Mouse (Mus musculus) erythroblast, embryonic 14.5 days (primary cell): ENCODE results near the gene Zc3hav1.

Experiments used
- GATA1 ChIP-seq: IDR thresholded peaks from 2 replicates; pipeline ENCODE4 v1.6.1; 2012; ENCODE audit warnings: low read length, inconsistent platforms, mixed read lengths
- TAL1 ChIP-seq: IDR thresholded peaks from 3 replicates; pipeline ENCODE4 v1.6.1; 2012; ENCODE audit warnings: low read length, inconsistent platforms, mixed read lengths

DNA sequence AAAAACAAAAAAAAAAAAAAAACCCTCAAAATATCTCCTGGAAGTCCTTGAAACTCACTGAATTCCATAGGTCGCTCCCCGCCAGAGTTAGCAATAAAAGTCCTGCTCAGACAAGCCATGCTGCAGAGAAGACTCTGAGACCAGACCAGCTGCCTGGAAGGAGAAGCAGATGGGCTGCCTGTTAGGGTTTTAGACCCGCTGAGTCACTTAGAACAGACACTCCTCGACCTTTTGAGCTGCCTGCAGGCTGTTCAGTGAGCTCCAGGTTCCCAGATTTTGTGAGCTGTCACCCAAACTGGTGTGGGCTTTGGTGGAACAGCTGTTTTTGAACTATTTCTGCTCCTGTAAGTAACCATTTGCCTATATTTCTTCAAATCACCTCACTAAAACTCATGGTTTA lies 9.0 kb upstream of the Zc3hav1 start:
- TF ChIP-seq TAL1 (no peak), GATA1 (no peak)
